ENCODE assay signal across 10 mouse cellular contexts in the genomic region with DNA sequence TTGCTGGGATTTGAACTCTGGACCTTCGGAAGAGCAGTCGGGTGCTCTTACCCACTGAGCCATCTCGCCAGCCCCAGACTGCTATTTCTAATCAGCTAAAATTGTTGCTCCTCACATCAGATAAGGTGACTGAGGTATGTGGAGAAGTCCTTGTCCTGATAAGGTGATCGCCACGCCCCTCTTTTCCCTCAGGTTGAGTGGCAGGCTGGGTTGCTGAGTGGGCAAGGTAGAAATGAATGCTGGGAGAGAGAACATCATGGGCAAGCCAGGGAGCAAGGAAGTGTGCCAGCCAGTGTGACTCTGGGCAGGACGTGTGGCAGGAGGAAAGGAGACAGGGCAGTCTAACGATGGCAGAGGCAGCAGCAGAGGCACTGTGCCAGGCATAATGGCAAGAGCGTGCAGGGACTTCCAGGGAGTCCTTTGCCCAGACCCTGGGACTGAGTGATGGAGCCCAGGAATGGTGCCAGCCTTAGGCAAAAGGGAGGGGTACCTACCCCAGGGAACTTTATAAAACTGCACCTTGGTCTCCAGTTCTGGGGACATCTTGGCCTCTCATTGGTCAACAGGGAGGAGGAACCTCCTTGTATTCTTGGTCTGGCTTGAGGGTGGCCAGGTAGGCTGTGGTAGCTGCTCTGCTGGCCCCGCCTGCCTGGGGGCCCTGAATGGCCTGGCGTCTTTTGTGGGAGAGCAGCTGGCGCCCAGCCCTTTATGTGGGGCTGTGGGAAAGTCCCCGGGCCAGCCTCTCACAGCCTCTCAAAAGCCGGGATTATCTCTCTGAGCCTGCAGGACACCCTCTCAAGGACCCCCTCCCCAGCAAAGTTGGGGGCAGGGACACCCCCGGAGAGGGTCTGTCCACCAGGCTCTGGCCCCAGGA. TPM values are rescaled to one million over a fixed set of nuclear protein-coding genes. Genes with fewer than 3 reads are reported as not detected.
DNase-seq lines count a peak whose midpoint lies in the region; ATAC-seq and TF ChIP-seq lines count a peak whose summit lies in the region.
"Had no signal": no experiment of that assay in that cellular context is flagged by ENCODE, and none has a peak within 500 bp of the region (broad histone marks: within the 10 kb centered on the region; RNA-seq: fewer than 3 reads in every experiment).

No protein-coding gene starts in this region.

- H3K27me3 ChIP-seq in forebrain, embryonic 14.5 days (replicated peaks; ENCODE audit: control insufficient read depth, insufficient read depth, low read length): no peaks in the 10 kb centered on the region
- H3K27me3 ChIP-seq in lung, embryonic 14.5 days (ENCODE audit: insufficient read depth, low read length): peaks cover 51% of the 10 kb centered on the region
- H3K27me3 ChIP-seq in neural tube, embryonic 15.5 days (replicated peaks): no peaks in the 10 kb centered on the region; the same call in 1 of the 2 replicates
- H3K27me3 ChIP-seq in intestine, embryonic 15.5 days (replicated peaks): peaks cover 47% of the 10 kb centered on the region

- ATAC-seq in forebrain, embryonic 14.5 days: peak; percentile 76
- ATAC-seq in lung, embryonic 14.5 days (ENCODE audit: insufficient read depth): no peak
- ATAC-seq in neural tube, embryonic 15.5 days (ENCODE audit: low FRiP score): peak; percentile 58
- ATAC-seq in intestine, embryonic 15.5 days: no peak

- 31% methylated on average over 14 of the region's 14 CpGs for WGBS in forebrain, embryonic 14.5 days
- 41% methylated on average over 14 of the region's 14 CpGs for WGBS in lung, embryonic 14.5 days
- 33% methylated on average over 14 of the region's 14 CpGs for WGBS in neural tube, embryonic 15.5 days
- 49% methylated on average over 14 of the region's 14 CpGs for WGBS in intestine, embryonic 15.5 days

- peak; percentile 46 for DNase-seq in layer of hippocampus, adult 11-12 months (ENCODE audit: low spot score)
- no peak for DNase-seq in layer of hippocampus, adult 9-10 months (ENCODE audit: low spot score)
- peak; percentile 92 for DNase-seq in forebrain, embryonic 14.5 days (ENCODE audit: low spot score)
- DNase-seq in lung, embryonic 14.5 days: peak; percentile 8
- no peak for DNase-seq in spleen, postnatal 4 days (ENCODE audit: low spot score in 2 of 2)
- DNase-seq in natural killer cell, adult 2 months (ENCODE audit: low spot score in 2 of 2): no peak
- DNase-seq: adrenal gland, postnatal 36 days had no signal

- H3K9me3 ChIP-seq in forebrain, embryonic 14.5 days (replicated peaks; ENCODE audit: control insufficient read depth, low read length): no peaks in the 10 kb centered on the region
- H3K9me3 ChIP-seq in lung, embryonic 14.5 days (ENCODE audit: low read depth, low read length): no peaks in the 10 kb centered on the region
- no peaks in the 10 kb centered on the region for H3K9me3 ChIP-seq in neural tube, embryonic 15.5 days (replicated peaks)
- H3K9me3 ChIP-seq in intestine, embryonic 15.5 days: no peaks in the 10 kb centered on the region

- peak overlapping the region; percentile 89 for H3K27ac ChIP-seq in forebrain, embryonic 14.5 days (ENCODE audit: low read depth, low read length)
- no peak overlapping the region for H3K27ac ChIP-seq in lung, embryonic 14.5 days (ENCODE audit: low read depth)
- H3K27ac ChIP-seq in neural tube, embryonic 15.5 days (replicated peaks): peak overlapping the region; percentile 69
- H3K27ac ChIP-seq in intestine, embryonic 15.5 days: no peak overlapping the region

- H3K4me1 ChIP-seq in forebrain, embryonic 14.5 days (ENCODE audit: control insufficient read depth, insufficient read depth, low read length): peaks cover 27% of the 10 kb centered on the region
- H3K4me1 ChIP-seq in lung, embryonic 14.5 days (ENCODE audit: insufficient read depth): no peaks in the 10 kb centered on the region
- H3K4me1 ChIP-seq in neural tube, embryonic 15.5 days: peaks cover 35% of the 10 kb centered on the region
- peaks cover 16% of the 10 kb centered on the region; the same call in 1 of the 2 replicates for H3K4me1 ChIP-seq in intestine, embryonic 15.5 days (replicated peaks)

- H3K4me3 ChIP-seq in forebrain, embryonic 14.5 days (ENCODE audit: low read depth, low read length): no peak overlapping the region
- no peak overlapping the region for H3K4me3 ChIP-seq in lung, embryonic 14.5 days (ENCODE audit: low read depth, low read length)
- no peak overlapping the region for H3K4me3 ChIP-seq in neural tube, embryonic 15.5 days (replicated peaks)
- H3K4me3 ChIP-seq in intestine, embryonic 15.5 days (replicated peaks): no peak overlapping the region

- no peaks in the 10 kb centered on the region for H3K36me3 ChIP-seq in forebrain, embryonic 14.5 days (ENCODE audit: control insufficient read depth, insufficient read depth, low read length)
- no peaks in the 10 kb centered on the region for H3K36me3 ChIP-seq in lung, embryonic 14.5 days (ENCODE audit: insufficient read depth)
- no peaks in the 10 kb centered on the region for H3K36me3 ChIP-seq in neural tube, embryonic 15.5 days
- H3K36me3 ChIP-seq in intestine, embryonic 15.5 days: no peaks in the 10 kb centered on the region

- H3K9ac ChIP-seq in forebrain, embryonic 14.5 days (ENCODE audit: low read length): peak overlapping the region; percentile 2; the same call in 1 of the 2 replicates
- H3K9ac ChIP-seq in lung, embryonic 14.5 days: no peak overlapping the region
- no peak overlapping the region for H3K9ac ChIP-seq in neural tube, embryonic 15.5 days (replicated peaks)
- no peak overlapping the region for H3K9ac ChIP-seq in intestine, embryonic 15.5 days

- peak overlapping the region; percentile 33; the same call in 1 of the 2 replicates for H3K4me2 ChIP-seq in forebrain, embryonic 14.5 days (ENCODE audit: low read length)
- H3K4me2 ChIP-seq in lung, embryonic 14.5 days: no peak overlapping the region
- H3K4me2 ChIP-seq in neural tube, embryonic 15.5 days: peak overlapping the region; percentile 9; the same call in 1 of the 2 replicates
- no peak overlapping the region for H3K4me2 ChIP-seq in intestine, embryonic 15.5 days (replicated peaks)

- no peak for TF ChIP-seq CTCF in lung, embryonic 14.5 days (IDR thresholded peaks at IDR 0.05; ENCODE audit: low read depth)

RNA-seq across cellular contexts. Expression of a gene that starts 12.4 kb away (rescaled TPM):
- 73.0 and 86.0 TPM in 2 replicates for polyA plus RNA-seq in forebrain, embryonic 14.5 days (2014; fragmentation: Nextera tagmentation; extraction: Ambion mirVana)
- polyA plus RNA-seq in lung, embryonic 14.5 days (2014; fragmentation: Nextera tagmentation; extraction: Ambion mirVana): 0.14 and 0.15 TPM in 2 replicates
- polyA plus RNA-seq in neural tube, embryonic 15.5 days (2015; fragmentation: Nextera tagmentation; extraction: Ambion mirVana): 80.3 and 113 TPM in 2 replicates
- 1.8 and 2.5 TPM in 2 replicates for polyA plus RNA-seq in intestine, embryonic 15.5 days (2015; fragmentation: Nextera tagmentation; extraction: Ambion mirVana)
- polyA plus RNA-seq: liver, adult 2 months had no signal

RNA-seq across cellular contexts. Expression of a gene that starts 15.6 kb away (rescaled TPM):
- polyA plus RNA-seq in forebrain, embryonic 14.5 days (2014; fragmentation: Nextera tagmentation; extraction: Ambion mirVana): 34.6 and 38.9 TPM in 2 replicates
- polyA plus RNA-seq in lung, embryonic 14.5 days (2014; fragmentation: Nextera tagmentation; extraction: Ambion mirVana): 49.3 and 51.0 TPM in 2 replicates
- polyA plus RNA-seq in neural tube, embryonic 15.5 days (2015; fragmentation: Nextera tagmentation; extraction: Ambion mirVana): 37.4 and 40.6 TPM in 2 replicates
- polyA plus RNA-seq in intestine, embryonic 15.5 days (2015; fragmentation: Nextera tagmentation; extraction: Ambion mirVana): 34.2 and 36.1 TPM in 2 replicates

RNA-seq across cellular contexts. Expression of a gene that starts 19.9 kb away (rescaled TPM):
- polyA plus RNA-seq in forebrain, embryonic 14.5 days (2014; fragmentation: Nextera tagmentation; extraction: Ambion mirVana): not detected in 2 replicates
- 0.78 and 0.85 TPM in 2 replicates for polyA plus RNA-seq in lung, embryonic 14.5 days (2014; fragmentation: Nextera tagmentation; extraction: Ambion mirVana)
- polyA plus RNA-seq in neural tube, embryonic 15.5 days (2015; fragmentation: Nextera tagmentation; extraction: Ambion mirVana): 0.37 and 1.4 TPM in 2 replicates
- 3.0 and 3.6 TPM in 2 replicates for polyA plus RNA-seq in intestine, embryonic 15.5 days (2015; fragmentation: Nextera tagmentation; extraction: Ambion mirVana)

RNA-seq across cellular contexts. Expression of a gene that starts 49.4 kb away (rescaled TPM):
- polyA plus RNA-seq in forebrain, embryonic 14.5 days (2014; fragmentation: Nextera tagmentation; extraction: Ambion mirVana): 40.3 and 45.9 TPM in 2 replicates
- polyA plus RNA-seq in lung, embryonic 14.5 days (2014; fragmentation: Nextera tagmentation; extraction: Ambion mirVana): 37.4 and 39.9 TPM in 2 replicates
- 68.2 and 79.2 TPM in 2 replicates for polyA plus RNA-seq in neural tube, embryonic 15.5 days (2015; fragmentation: Nextera tagmentation; extraction: Ambion mirVana)
- polyA plus RNA-seq in intestine, embryonic 15.5 days (2015; fragmentation: Nextera tagmentation; extraction: Ambion mirVana): 32.0 and 37.2 TPM in 2 replicates

Comparison
In these comparisons a context has a peak if more than half of its experiments do, and no peak if none do; other contexts are left out.
1. DNase-seq: peak in layer of hippocampus, adult 11-12 months (single experiment), forebrain, embryonic 14.5 days (single experiment) and lung, embryonic 14.5 days (single experiment); none in layer of hippocampus, adult 9-10 months (single experiment), spleen, postnatal 4 days (0 of 2) and natural killer cell, adult 2 months (0 of 2).
2. ATAC-seq: peak in forebrain, embryonic 14.5 days (single experiment) and neural tube, embryonic 15.5 days (single experiment); none in lung, embryonic 14.5 days (single experiment) and intestine, embryonic 15.5 days (single experiment).
3. H3K27ac ChIP-seq: peak in forebrain, embryonic 14.5 days (single experiment) and neural tube, embryonic 15.5 days (single experiment); none in lung, embryonic 14.5 days (single experiment) and intestine, embryonic 15.5 days (single experiment).
4. H3K4me2 ChIP-seq: peak in forebrain, embryonic 14.5 days (single experiment) and neural tube, embryonic 15.5 days (single experiment); none in lung, embryonic 14.5 days (single experiment) and intestine, embryonic 15.5 days (single experiment).
5. RNA of a gene that starts 12.4 kb away (polyA plus RNA-seq): 80.3 to 113 TPM in neural tube, embryonic 15.5 days and 73.0 to 86.0 TPM in forebrain, embryonic 14.5 days; 1.8 to 2.5 TPM in intestine, embryonic 15.5 days and 0.14 to 0.15 TPM in lung, embryonic 14.5 days; every median in the first group is over 10 times any median in the second.